Mouse (Mus musculus): ENCODE measurements around the gene Olfr303. TPM values are rescaled to one million over a fixed set of nuclear protein-coding genes. Genes with fewer than 3 reads are reported as not detected.
"Not testable (repeated sequence)": the region's sequence is repeated elsewhere in the genome, so short reads cannot be mapped to it uniquely, and the experiment has no call there.

The Olfr303 gene
- not detected in 2 replicates for polyA plus RNA-seq (2014; fragmentation: Nextera tagmentation; extraction: Ambion mirVana)

GRCm38 (mm10) chr7:86397689-86398088, at the start of gene Olfr303:
Gene Olfr303 (minus strand): TSS chr7:86397789.
- Histone ChIP-seq H3K27ac (ENCODE audit: low read depth, low read length) (no peak within 1 kb of the TSS), H3K4me3 (ENCODE audit: low read depth, low read length) (no peak within 1 kb of the TSS), H3K27me3 (replicated peaks; ENCODE audit: control insufficient read depth, insufficient read depth, low read length) (no peaks in the 10 kb centered on the region), H3K9me3 (ENCODE audit: control insufficient read depth, low read length) (no peaks in the 10 kb centered on the region), H3K9ac (ENCODE audit: low read depth, low read length) (no peak within 1 kb of the TSS), H3K36me3 (ENCODE audit: control insufficient read depth, insufficient read depth, low read length) (no peaks in the 10 kb centered on the region), H3K4me1 (replicated peaks; ENCODE audit: control insufficient read depth, insufficient read depth, low read length) (no peaks in the 10 kb centered on the region), H3K4me2 (no peak within 1 kb of the TSS)
- ATAC-seq (replicated peaks; ENCODE audit: low FRiP score) (no peak), DNase-seq (ENCODE audit: low spot score) (no peak)

DNA sequence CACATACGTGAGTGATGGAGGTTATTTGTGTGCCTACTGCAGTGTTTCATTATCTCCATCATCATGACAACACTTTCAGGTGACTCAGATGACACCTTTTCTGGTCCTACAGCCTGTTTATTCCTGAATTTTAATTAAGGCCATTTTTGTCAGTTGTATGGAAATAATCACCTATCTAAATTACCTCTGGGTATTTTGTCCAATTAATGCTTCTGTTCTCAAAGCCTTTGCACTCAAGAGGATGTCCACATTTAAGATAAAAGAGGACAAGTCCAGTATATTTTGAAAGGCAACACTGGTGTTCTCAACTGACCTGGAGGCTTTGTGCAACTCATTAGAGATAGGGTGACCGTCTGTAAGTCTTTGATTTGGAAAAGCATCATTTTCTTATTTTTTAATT, 6.0 kb upstream of the Olfr303 start, which contains the start of gene Olfr301:
Gene Olfr301, plus strand, starts transcription at position 301 of the 400 bp plus-strand sequence.
- Histone ChIP-seq H3K36me3 (ENCODE audit: control insufficient read depth, insufficient read depth, low read length) (no peaks in the 10 kb centered on the region), H3K4me1 (replicated peaks; ENCODE audit: control insufficient read depth, insufficient read depth, low read length) (no peaks in the 10 kb centered on the region), H3K9me3 (ENCODE audit: control insufficient read depth, low read length) (no peaks in the 10 kb centered on the region), H3K4me2 (no peak within 1 kb of the TSS), H3K27ac (ENCODE audit: low read depth, low read length) (no peak within 1 kb of the TSS), H3K9ac (ENCODE audit: low read depth, low read length) (no peak within 1 kb of the TSS), H3K4me3 (ENCODE audit: low read depth, low read length) (no peak within 1 kb of the TSS), H3K27me3 (replicated peaks; ENCODE audit: control insufficient read depth, insufficient read depth, low read length) (no peaks in the 10 kb centered on the region)
- DNase-seq (ENCODE audit: low spot score): no peak
- no peak for ATAC-seq (replicated peaks; ENCODE audit: low FRiP score)
- WGBS: 79% methylated on average over 2 of the region's 2 CpGs

GRCm38 (mm10) chr7:86386558-86386957, 11.0 kb downstream of the Olfr303 start, which contains the start of gene Olfr304:
Gene Olfr304 (minus strand): TSS chr7:86386658.
- H3K9me3 ChIP-seq (ENCODE audit: control insufficient read depth, low read length): no peaks in the 10 kb centered on the region
- H3K27me3 ChIP-seq (replicated peaks; ENCODE audit: control insufficient read depth, insufficient read depth, low read length): no peaks in the 10 kb centered on the region
- H3K4me2 ChIP-seq: no peak within 1 kb of the TSS
- no peak within 1 kb of the TSS for H3K4me3 ChIP-seq (ENCODE audit: low read depth, low read length)
- ATAC-seq (replicated peaks; ENCODE audit: low FRiP score) (no peak), DNase-seq (ENCODE audit: low spot score) (no peak)
- H3K27ac ChIP-seq (ENCODE audit: low read depth, low read length): no peak within 1 kb of the TSS
- 52% methylated on average over 1 of the region's 1 CpGs for WGBS
- no peak within 1 kb of the TSS for H3K9ac ChIP-seq (ENCODE audit: low read depth, low read length)
- H3K36me3 ChIP-seq (ENCODE audit: control insufficient read depth, insufficient read depth, low read length): no peaks in the 10 kb centered on the region
- H3K4me1 ChIP-seq (replicated peaks; ENCODE audit: control insufficient read depth, insufficient read depth, low read length): no peaks in the 10 kb centered on the region

GRCm38 (mm10) chr7:86385769-86386168, 11.8 kb downstream of the Olfr303 start:
- Histone ChIP-seq H3K9ac (ENCODE audit: low read depth, low read length) (no peak overlapping the region), H3K4me1 (replicated peaks; ENCODE audit: control insufficient read depth, insufficient read depth, low read length) (no peaks in the 10 kb centered on the region), H3K4me2 (no peak overlapping the region), H3K27ac (ENCODE audit: low read depth, low read length) (no peak overlapping the region), H3K27me3 (replicated peaks; ENCODE audit: control insufficient read depth, insufficient read depth, low read length) (no peaks in the 10 kb centered on the region), H3K4me3 (ENCODE audit: low read depth, low read length) (no peak overlapping the region), H3K9me3 (ENCODE audit: control insufficient read depth, low read length) (no peaks in the 10 kb centered on the region), H3K36me3 (ENCODE audit: control insufficient read depth, insufficient read depth, low read length) (no peaks in the 10 kb centered on the region)
- ATAC-seq (replicated peaks; ENCODE audit: low FRiP score) (no peak), DNase-seq (ENCODE audit: low spot score) (no peak)
- WGBS: 64% methylated on average over 3 of the region's 3 CpGs

- WGBS: 81% methylated on average over 1 of the region's 1 CpGs
- no peak within 1 kb of the TSS for H3K4me3 ChIP-seq (ENCODE audit: low read depth, low read length)
- DNase-seq (ENCODE audit: low spot score): no peak
Measured at GRCm38 (mm10) chr7:86366828-86367227, 30.8 kb downstream of the Olfr303 start, which contains the start of gene Olfr305. Gene Olfr305 (minus strand): TSS chr7:86366928.

DNA sequence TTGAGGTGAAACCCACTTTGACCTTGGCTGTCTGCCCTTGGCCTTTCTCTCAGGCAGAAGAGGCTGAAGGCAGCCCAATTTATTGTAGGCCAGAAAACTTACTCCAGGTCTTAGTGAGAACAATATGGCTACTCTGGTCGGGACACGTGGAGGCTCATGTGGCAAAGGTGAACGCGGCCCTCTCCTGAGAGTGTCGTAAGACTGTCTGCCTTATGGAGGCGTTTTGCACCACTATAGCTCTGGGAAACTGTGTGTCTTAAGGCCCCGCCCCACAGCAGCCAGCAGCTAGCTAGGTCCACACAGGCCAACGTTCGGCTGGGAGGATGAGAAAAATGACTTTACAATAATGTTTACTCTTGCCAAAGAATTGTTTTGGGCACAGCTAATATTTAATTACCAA, 51.3 kb downstream of the Olfr303 start:
- H3K9ac ChIP-seq (ENCODE audit: low read depth, low read length); H3K27me3 ChIP-seq (replicated peaks; ENCODE audit: control insufficient read depth, insufficient read depth, low read length); H3K36me3 ChIP-seq (ENCODE audit: control insufficient read depth, insufficient read depth, low read length); DNase-seq (ENCODE audit: low spot score); H3K4me1 ChIP-seq (replicated peaks; ENCODE audit: control insufficient read depth, insufficient read depth, low read length); H3K9me3 ChIP-seq (ENCODE audit: control insufficient read depth, low read length); ATAC-seq (replicated peaks; ENCODE audit: low FRiP score); H3K27ac ChIP-seq (ENCODE audit: low read depth, low read length); H3K4me3 ChIP-seq (ENCODE audit: low read depth, low read length); H3K4me2 ChIP-seq: not testable (repeated sequence)
- WGBS: 87% methylated on average over 9 of the region's 9 CpGs

More at GRCm38 (mm10) chr7:86366828-86367227, 30.8 kb downstream of the Olfr303 start, which contains the start of gene Olfr305:
- Histone ChIP-seq H3K4me2 (no peak within 1 kb of the TSS), H3K9me3 (ENCODE audit: control insufficient read depth, low read length) (no peaks in the 10 kb centered on the region), H3K36me3 (ENCODE audit: control insufficient read depth, insufficient read depth, low read length) (no peaks in the 10 kb centered on the region), H3K27me3 (replicated peaks; ENCODE audit: control insufficient read depth, insufficient read depth, low read length) (no peaks in the 10 kb centered on the region), H3K27ac (ENCODE audit: low read depth, low read length) (no peak within 1 kb of the TSS), H3K9ac (ENCODE audit: low read depth, low read length) (no peak within 1 kb of the TSS), H3K4me1 (replicated peaks; ENCODE audit: control insufficient read depth, insufficient read depth, low read length) (no peaks in the 10 kb centered on the region)
- no peak for ATAC-seq (replicated peaks; ENCODE audit: low FRiP score)

GRCm38 (mm10) chr7:86344253-86344652, 53.3 kb downstream of the Olfr303 start:
- WGBS: 59% methylated on average over 3 of the region's 3 CpGs

DNA sequence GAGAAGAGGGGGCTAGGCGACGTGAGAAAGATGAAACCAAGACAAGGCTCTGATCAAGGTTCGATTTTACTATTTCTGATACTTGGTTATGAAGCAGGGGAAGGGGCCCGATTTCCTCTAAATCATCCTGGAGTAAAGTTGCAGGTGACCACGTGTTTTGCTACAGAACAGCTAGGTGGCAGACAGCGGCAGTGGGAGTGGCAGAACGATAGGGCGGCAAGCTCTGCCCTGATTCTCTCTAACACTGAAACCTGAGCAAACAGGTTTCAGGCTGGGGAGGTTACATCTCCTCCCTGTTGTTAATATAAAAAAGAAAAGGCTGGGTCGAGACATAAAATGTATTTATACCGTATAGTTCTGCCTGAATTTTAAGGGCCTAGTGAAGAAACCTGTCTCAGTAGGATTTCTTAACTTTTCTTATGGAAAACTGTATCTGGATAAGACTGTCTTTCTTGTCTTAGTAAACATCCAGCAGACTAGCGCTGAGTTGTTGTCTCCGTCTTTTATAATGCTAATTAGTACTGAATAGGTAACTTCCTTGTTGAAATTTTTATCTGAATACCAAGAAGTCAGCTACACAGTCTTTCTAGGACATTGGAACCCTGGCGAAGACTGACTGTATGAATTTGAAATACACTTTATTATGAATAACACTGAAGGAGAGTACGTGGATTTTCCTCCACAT, 54.6 kb downstream of the Olfr303 start:
- Histone ChIP-seq H3K4me3 (ENCODE audit: low read depth, low read length) (no peak overlapping the region), H3K27ac (ENCODE audit: low read depth, low read length) (no peak overlapping the region), H3K4me1 (replicated peaks; ENCODE audit: control insufficient read depth, insufficient read depth, low read length) (no peaks in the 10 kb centered on the region), H3K9me3 (ENCODE audit: control insufficient read depth, low read length) (no peaks in the 10 kb centered on the region), H3K9ac (ENCODE audit: low read depth, low read length) (no peak overlapping the region), H3K36me3 (ENCODE audit: control insufficient read depth, insufficient read depth, low read length) (no peaks in the 10 kb centered on the region), H3K27me3 (replicated peaks; ENCODE audit: control insufficient read depth, insufficient read depth, low read length) (no peaks in the 10 kb centered on the region), H3K4me2 (no peak overlapping the region)
- ATAC-seq (replicated peaks; ENCODE audit: low FRiP score): no peak
- DNase-seq (ENCODE audit: low spot score): no peak
- 70% methylated on average over 14 of the region's 14 CpGs for WGBS

More at GRCm38 (mm10) chr7:86344253-86344652, 53.3 kb downstream of the Olfr303 start:
- ATAC-seq (replicated peaks; ENCODE audit: low FRiP score) (no peak), DNase-seq (ENCODE audit: low spot score) (no peak)
- H3K4me2 ChIP-seq: no peak overlapping the region
- no peak overlapping the region for H3K4me3 ChIP-seq (ENCODE audit: low read depth, low read length)
- no peak overlapping the region for H3K9ac ChIP-seq (ENCODE audit: low read depth, low read length)
- no peaks in the 10 kb centered on the region for H3K36me3 ChIP-seq (ENCODE audit: control insufficient read depth, insufficient read depth, low read length)
- no peaks in the 10 kb centered on the region for H3K9me3 ChIP-seq (ENCODE audit: control insufficient read depth, low read length)
- no peaks in the 10 kb centered on the region for H3K27me3 ChIP-seq (replicated peaks; ENCODE audit: control insufficient read depth, insufficient read depth, low read length)
- no peak overlapping the region for H3K27ac ChIP-seq (ENCODE audit: low read depth, low read length)
- H3K4me1 ChIP-seq (replicated peaks; ENCODE audit: control insufficient read depth, insufficient read depth, low read length): no peaks in the 10 kb centered on the region
